Mouse (Mus musculus) heart, adult 2 months (tissue): ENCODE results near the gene Ptprn. TPM values are rescaled to one million over a fixed set of nuclear protein-coding genes. Genes with fewer than 3 reads are reported as not detected.
A peak's percentile ranks its signal among the peaks of the same experiment; 100 is the strongest.

Experiments used
- DNase-seq, 2 experiments: peaks; one replicate each; pipeline ENCODE4 v3.0.0; 2021
- H3K27ac ChIP-seq: fragments of 200-600 bp; 2 replicates; pipeline ENCODE4 v1.8.1; 2022
- H3K27me3 ChIP-seq: fragments of 200-500 bp; 2 replicates; pipeline ENCODE4 v1.6.1; 2012; ENCODE audit warnings: mild to moderate bottlenecking, low read length, inconsistent platforms, mixed read lengths; ENCODE audit not compliant: control insufficient read depth, insufficient read depth
- H3K36me3 ChIP-seq: fragments of 200-500 bp; 2 replicates; pipeline ENCODE4 v1.6.1; 2012; ENCODE audit warnings: low read length, inconsistent platforms; ENCODE audit not compliant: control insufficient read depth, insufficient read depth
- H3K4me1 ChIP-seq: fragments of 200-500 bp; 2 replicates; pipeline ENCODE4 v1.6.1; 2011; ENCODE audit warnings: low read length; ENCODE audit not compliant: control insufficient read depth, insufficient read depth
- H3K4me3 ChIP-seq: fragments of 200-600 bp; 2 replicates; pipeline ENCODE4 v1.8.1; 2022
- H3K79me2 ChIP-seq: fragments of 200-500 bp; replicated peaks from 2 replicates; pipeline ENCODE4 v1.6.1; 2012; ENCODE audit warnings: mild to moderate bottlenecking, inconsistent platforms, low read length, moderate library complexity, mixed read lengths; ENCODE audit not compliant: control insufficient read depth, insufficient read depth
- H3K9ac ChIP-seq: fragments of 200-500 bp; 2 replicates; pipeline ENCODE4 v1.6.1; 2012; ENCODE audit warnings: low read depth, mild to moderate bottlenecking, control low read depth, inconsistent platforms, low read length, mixed read lengths
- CTCF ChIP-seq: fragments of 200-600 bp; IDR thresholded peaks from 2 replicates; pipeline ENCODE4 v1.8.1; 2022; ENCODE audit warnings: antibody characterized with exemption, mild to moderate bottlenecking, moderate library complexity
- EP300 ChIP-seq: fragments of 200-500 bp; IDR thresholded peaks from 2 replicates; pipeline ENCODE4 v1.6.1; 2011; ENCODE audit warnings: low read depth, low read length, control low read depth; ENCODE audit not compliant: insufficient read depth
- POLR2A ChIP-seq: fragments of 200-500 bp; IDR thresholded peaks from 2 replicates; pipeline ENCODE4 v1.6.1; 2011; ENCODE audit warnings: mild to moderate bottlenecking, low read depth, low read length, control low read depth; ENCODE audit not compliant: insufficient read depth
- whole genome bisulfite sequencing: fragments of 180-500 bp; shearing (Covaris S2); methylation state at CpG from one replicate; pipeline ENCODE4 v1.1.7; 2018; 5-methylcytosine and 5-hydroxymethylcytosine counted together
- intact Hi-C: fragments of 180-260 bp; cut with DNase I; formaldehyde crosslinking; loops from one replicate; pipeline ENCODE4 v1.15.1; 2025
- polyA plus RNA-seq: library from polyadenylated mRNA; depleted of rRNA; stranded (reverse); fragments of >200 nt; gene quantifications from 2 replicates; pipeline ENCODE4 v1.2.3, GENCODE M21; 2012
- total RNA-seq, 2 experiments: library from RNA; stranded (reverse); gene quantifications; 2 replicates each; pipeline ENCODE4 v1.2.3; 2021

The Ptprn gene
- total and polyA plus RNA-seq, 3 experiments = 1.1 to 3.2 (median 1.8) TPM

DNA sequence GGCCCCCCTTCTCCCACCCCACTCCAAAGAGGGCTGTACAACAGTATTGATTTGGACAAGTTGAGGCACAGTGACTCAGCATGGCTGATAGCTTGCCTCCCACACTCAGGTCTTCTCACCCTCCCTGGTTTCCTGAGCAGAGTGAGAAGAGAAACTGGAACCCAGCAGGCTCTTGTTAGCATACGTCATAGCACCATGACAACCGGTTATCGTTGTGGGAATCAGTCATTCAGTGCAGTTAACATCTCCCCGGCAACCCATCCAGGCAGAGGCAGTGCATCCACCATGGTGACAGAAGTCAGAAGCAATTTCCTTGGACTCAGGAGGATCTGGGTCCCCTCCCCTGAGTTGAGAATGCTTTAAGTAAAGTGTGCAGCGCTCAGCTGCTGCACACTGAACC lies 18.7 kb upstream of the Ptprn start:
- 67% methylated on average over 5 of the region's 5 CpGs for WGBS
- H3K4me3 ChIP-seq = no peak overlapping the region
- no peaks in the 10 kb centered on the region for H3K36me3 ChIP-seq
- no peak for DNase-seq
- intact Hi-C loops = no loop called here
- no peaks in the 10 kb centered on the region for H3K79me2 ChIP-seq
- no peaks in the 10 kb centered on the region for H3K4me1 ChIP-seq
- TF ChIP-seq CTCF = no peak
- no peak for TF ChIP-seq POLR2A
- TF ChIP-seq EP300 = no peak
- H3K27me3 ChIP-seq = peaks cover 2% of the 10 kb centered on the region
- H3K9ac ChIP-seq = no peak overlapping the region
- no peak overlapping the region for H3K27ac ChIP-seq

DNA sequence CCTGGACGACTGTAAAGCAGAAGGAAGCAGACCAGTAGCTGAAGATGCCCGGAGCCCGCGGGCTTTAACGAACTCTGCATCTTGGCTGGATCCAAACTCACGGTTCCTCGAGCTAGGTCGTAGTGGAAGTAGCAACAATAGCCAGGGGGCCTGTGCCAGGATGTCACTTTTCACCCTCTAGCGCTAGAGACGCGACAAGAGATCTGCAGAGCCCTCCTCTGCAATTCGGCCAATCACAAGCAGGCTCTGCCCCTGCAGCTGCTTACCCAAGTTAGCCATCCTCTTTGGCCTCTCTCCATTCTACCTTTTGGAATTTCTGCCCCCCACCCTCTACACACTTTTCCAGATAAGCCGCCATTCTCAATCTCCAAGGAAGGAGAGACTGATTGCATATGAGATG lies 13.9 kb upstream of the Ptprn start, which contains the start of gene Resp18:
TSS of gene Resp18 (minus strand) at position 188 of the 400 bp plus-strand sequence.
- Histone ChIP-seq H3K27ac (no peak within 1 kb of the TSS), H3K9ac (no peak within 1 kb of the TSS), H3K36me3 (no peaks in the 10 kb centered on the region), H3K4me3 (no peak within 1 kb of the TSS), H3K4me1 (no peaks in the 10 kb centered on the region), H3K79me2 (no peaks in the 10 kb centered on the region), H3K27me3 (peaks cover 2% of the 10 kb centered on the region)
- no peak for DNase-seq
- WGBS = 7% methylated on average over 13 of the region's 13 CpGs
- intact Hi-C loops = no loop called here
- TF ChIP-seq CTCF = no peak
- no peak for TF ChIP-seq POLR2A
- no peak for TF ChIP-seq EP300

DNA sequence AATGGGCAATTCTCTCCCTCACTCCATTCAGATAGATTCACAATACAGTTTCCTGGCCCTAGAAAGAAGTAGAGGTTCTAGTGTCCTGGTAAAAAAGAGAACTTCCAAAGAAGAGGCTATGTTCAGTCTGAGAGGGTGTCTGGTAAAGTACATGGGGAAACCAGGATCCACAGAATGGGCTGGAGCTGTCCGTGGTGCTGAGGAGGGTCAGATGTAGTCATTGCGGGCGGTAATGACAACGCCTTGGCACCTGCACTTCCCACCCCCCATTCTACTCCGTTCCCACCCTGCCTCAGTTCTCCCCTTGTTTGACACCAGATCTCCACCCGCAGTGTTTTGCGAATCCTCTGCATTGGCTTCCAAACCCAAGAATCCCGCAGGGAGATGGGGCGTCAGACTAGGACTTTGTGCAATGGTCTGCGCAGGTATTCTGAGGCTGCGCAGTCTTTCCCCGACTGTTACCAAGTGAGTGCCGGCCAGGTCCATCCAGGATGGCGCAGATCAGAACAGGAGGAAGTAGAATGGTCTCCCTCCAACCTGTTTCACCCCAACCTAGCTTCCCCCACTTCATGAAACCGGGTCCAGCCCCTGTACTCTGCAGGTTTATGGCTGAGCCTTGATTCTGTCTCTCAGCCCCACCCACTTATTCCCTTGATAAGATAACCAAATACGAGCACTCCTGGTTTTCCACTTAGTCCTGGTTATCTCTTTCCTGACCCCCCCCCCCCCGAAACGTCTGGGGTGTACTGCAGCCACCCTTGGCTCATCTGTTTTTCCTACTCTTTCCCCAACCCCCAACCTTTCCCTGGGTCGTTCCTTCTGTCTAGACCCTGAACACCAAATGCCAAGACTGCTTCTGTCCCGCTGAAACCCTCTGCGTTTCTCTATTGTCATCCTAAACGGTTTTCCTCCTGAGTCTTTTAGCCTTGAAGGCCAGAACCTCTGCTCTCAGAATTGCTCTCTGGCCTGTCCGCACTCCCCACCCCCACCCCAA lies 13.2 kb upstream of the Ptprn start:
- intact Hi-C loops = no loop called here
- Histone ChIP-seq H3K27me3 (peaks cover 2% of the 10 kb centered on the region), H3K79me2 (no peaks in the 10 kb centered on the region), H3K27ac (no peak overlapping the region), H3K9ac (no peak overlapping the region), H3K36me3 (no peaks in the 10 kb centered on the region), H3K4me1 (no peaks in the 10 kb centered on the region), H3K4me3 (no peak overlapping the region)
- TF ChIP-seq CTCF (no peak), EP300 (no peak), POLR2A (no peak)
- 9% methylated on average over 23 of the region's 23 CpGs for WGBS
- DNase-seq = peak in 1 of 2 experiments; percentile 47

DNA sequence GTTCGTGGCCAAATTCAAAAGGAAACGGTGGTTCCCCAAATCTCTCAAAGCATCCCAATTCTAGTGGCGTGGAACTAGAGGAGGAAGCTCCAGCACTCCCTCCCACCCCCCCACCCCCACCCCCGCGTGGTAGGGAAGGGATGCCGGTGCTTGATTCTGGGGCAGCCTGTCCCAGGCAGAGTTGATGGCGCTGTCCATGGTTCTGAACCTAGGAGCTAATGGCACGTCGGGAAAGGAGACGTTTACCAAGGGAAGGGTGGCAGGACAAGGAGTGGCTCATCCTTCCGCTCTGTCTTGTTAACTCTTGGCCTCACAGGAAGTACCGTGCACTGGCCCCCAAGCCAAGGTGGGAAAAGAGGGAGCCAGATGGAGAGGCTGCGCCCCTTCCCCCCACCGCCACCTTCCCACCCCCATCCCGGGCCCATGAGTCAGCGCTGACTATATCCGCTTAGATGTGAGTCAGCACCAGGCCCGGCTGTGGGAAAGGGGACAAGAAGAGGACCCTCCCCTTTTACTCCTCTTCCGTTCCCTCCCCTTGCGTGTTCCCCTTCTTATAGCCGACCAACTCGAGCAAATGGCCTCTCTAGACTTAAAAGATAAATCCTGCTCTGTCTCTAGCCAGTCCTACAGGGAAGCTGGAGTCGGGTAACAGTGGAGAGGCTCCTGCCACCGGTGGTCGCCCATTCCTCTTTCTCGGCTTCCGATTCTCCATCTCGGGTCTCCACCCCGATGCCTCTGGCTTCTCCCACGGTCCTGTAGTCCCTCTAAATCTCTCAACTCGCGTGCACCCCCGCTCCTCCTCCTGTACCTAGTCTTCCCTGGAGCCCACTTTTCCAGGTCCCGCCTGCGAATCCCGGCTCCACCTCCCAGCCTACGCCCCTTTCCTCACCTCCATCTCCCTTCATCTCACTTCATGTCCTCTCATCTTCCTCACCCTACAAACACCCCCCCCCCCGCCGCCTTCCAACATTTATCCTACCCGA lies 1.0 kb downstream of the Ptprn start:
- Histone ChIP-seq H3K36me3 (no peaks in the 10 kb centered on the region), H3K27ac (no peak overlapping the region), H3K79me2 (no peaks in the 10 kb centered on the region), H3K9ac (no peak overlapping the region), H3K27me3 (peaks cover 3% of the 10 kb centered on the region; the same call in 1 of the 2 replicates), H3K4me1 (no peaks in the 10 kb centered on the region), H3K4me3 (no peak overlapping the region)
- WGBS = 2% methylated on average over 40 of the region's 40 CpGs
- TF ChIP-seq POLR2A = no peak
- no peak for TF ChIP-seq EP300
- TF ChIP-seq CTCF = no peak
- intact Hi-C loops = no loop called here
- DNase-seq = peak in 1 of 2 experiments; percentile 53

DNA sequence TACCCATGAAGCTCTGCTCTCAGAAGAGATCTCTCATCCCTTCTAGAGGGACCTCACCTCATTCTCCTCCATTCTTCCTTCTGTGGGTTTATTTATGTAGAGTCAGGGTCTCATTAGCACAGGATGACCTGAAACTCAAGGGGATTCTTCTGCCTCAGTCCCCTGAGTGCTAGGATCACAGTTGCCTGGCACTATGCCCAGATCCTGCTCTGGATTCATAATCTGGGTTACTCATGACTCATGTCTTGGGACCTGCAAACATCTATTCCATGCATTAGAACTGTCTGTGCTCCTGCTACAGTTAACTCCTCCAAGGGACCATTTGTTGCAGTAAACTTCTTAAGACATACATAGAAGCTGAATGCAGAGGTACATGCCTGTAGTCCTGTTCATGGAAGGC lies 3.0 kb downstream of the Ptprn start:
- Histone ChIP-seq H3K79me2 (no peaks in the 10 kb centered on the region), H3K27ac (no peak overlapping the region), H3K4me1 (no peaks in the 10 kb centered on the region), H3K27me3 (peaks cover 3% of the 10 kb centered on the region; the same call in 1 of the 2 replicates), H3K36me3 (no peaks in the 10 kb centered on the region), H3K9ac (no peak overlapping the region), H3K4me3 (no peak overlapping the region)
- no peak for DNase-seq
- intact Hi-C loops = no loop called here
- no peak for TF ChIP-seq POLR2A
- TF ChIP-seq CTCF = no peak
- TF ChIP-seq EP300 = no peak
